Mouse (Mus musculus): ENCODE data around the gene Syngr2. TPM values are rescaled to one million over a fixed set of nuclear protein-coding genes. Genes with fewer than 3 reads are reported as not detected.
"Not testable (repeated sequence)": the region's sequence is repeated elsewhere in the genome, so short reads cannot be mapped to it uniquely, and the experiment has no call there.

Syngr2 gene
- polyA plus RNA-seq, 1 experiment from 2014 or later = 65.9 TPM

GRCm38 (mm10) chr11:117810401-117811046 is 1.1 kb downstream of the Syngr2 start:
- peak; percentile 90 for DNase-seq
- 1% methylated on average over 21 of the region's 21 CpGs for WGBS
- H3K9ac ChIP-seq = peak overlapping the region; percentile 69
- peaks cover 37% of the 10 kb centered on the region for H3K36me3 ChIP-seq (ENCODE audit: insufficient read depth)
- peak; percentile 77 for TF ChIP-seq CTCF (IDR thresholded peaks at IDR 0.05; ENCODE audit: low read depth)
- H3K4me3 ChIP-seq (ENCODE audit: low read depth, low read length) = peak overlapping the region; percentile 86
- peak; percentile 79 for ATAC-seq (ENCODE audit: insufficient read depth)
- H3K9me3 ChIP-seq (ENCODE audit: low read depth, low read length) = no peaks in the 10 kb centered on the region
- H3K4me2 ChIP-seq = peak overlapping the region; percentile 99
- no peaks in the 10 kb centered on the region for H3K27me3 ChIP-seq (ENCODE audit: insufficient read depth, low read length)
- H3K4me1 ChIP-seq (ENCODE audit: insufficient read depth) = peaks cover 9% of the 10 kb centered on the region; the same call in 1 of the 2 replicates
- H3K27ac ChIP-seq (ENCODE audit: low read depth) = peak overlapping the region; percentile 59

GRCm38 (mm10) chr11:117813867-117814266 is 4.4 kb downstream of the Syngr2 start:
- H3K9ac ChIP-seq = no peak overlapping the region
- no peak overlapping the region for H3K27ac ChIP-seq (ENCODE audit: low read depth)
- DNase-seq (no peak), ATAC-seq (ENCODE audit: insufficient read depth) (no peak)
- 53% methylated on average over 5 of the region's 5 CpGs for WGBS
- H3K9me3 ChIP-seq (ENCODE audit: low read depth, low read length) = no peaks in the 10 kb centered on the region
- peaks cover 9% of the 10 kb centered on the region; the same call in 1 of the 2 replicates for H3K4me1 ChIP-seq (ENCODE audit: insufficient read depth)
- no peak for TF ChIP-seq CTCF (IDR thresholded peaks at IDR 0.05; ENCODE audit: low read depth)
- peaks cover 69% of the 10 kb centered on the region for H3K36me3 ChIP-seq (ENCODE audit: insufficient read depth)
- no peak overlapping the region for H3K4me3 ChIP-seq (ENCODE audit: low read depth, low read length)
- no peak overlapping the region for H3K4me2 ChIP-seq
- no peaks in the 10 kb centered on the region for H3K27me3 ChIP-seq (ENCODE audit: insufficient read depth, low read length)

- Histone ChIP-seq H3K4me2 (no peak overlapping the region), H3K9me3 (ENCODE audit: low read depth, low read length) (no peaks in the 10 kb centered on the region), H3K4me3 (ENCODE audit: low read depth, low read length) (no peak overlapping the region), H3K36me3 (ENCODE audit: insufficient read depth) (peaks cover 78% of the 10 kb centered on the region), H3K27ac (ENCODE audit: low read depth) (no peak overlapping the region), H3K27me3 (ENCODE audit: insufficient read depth, low read length) (no peaks in the 10 kb centered on the region), H3K9ac (no peak overlapping the region), H3K4me1 (ENCODE audit: insufficient read depth) (peaks cover 5% of the 10 kb centered on the region; the same call in 1 of the 2 replicates)
- TF ChIP-seq CTCF (IDR thresholded peaks at IDR 0.05; ENCODE audit: low read depth) = no peak
- ATAC-seq (ENCODE audit: insufficient read depth) (no peak), DNase-seq (no peak)
- 88% methylated on average over 6 of the region's 6 CpGs for WGBS
Observed at GRCm38 (mm10) chr11:117814704-117815366, 5.4 kb downstream of the Syngr2 start.

GRCm38 (mm10) chr11:117815850-117816249 is 6.4 kb downstream of the Syngr2 start:
- not testable (repeated sequence) for DNase-seq; H3K27ac ChIP-seq (ENCODE audit: low read depth); H3K27me3 ChIP-seq (ENCODE audit: insufficient read depth, low read length); ATAC-seq (ENCODE audit: insufficient read depth); H3K4me1 ChIP-seq (ENCODE audit: insufficient read depth); H3K9ac ChIP-seq; H3K4me2 ChIP-seq; H3K4me3 ChIP-seq (ENCODE audit: low read depth, low read length); H3K9me3 ChIP-seq (ENCODE audit: low read depth, low read length)
- H3K36me3 ChIP-seq (ENCODE audit: insufficient read depth) = peaks cover 88% of the 10 kb centered on the region
- WGBS = 53% methylated on average over 9 of the region's 9 CpGs

DNA sequence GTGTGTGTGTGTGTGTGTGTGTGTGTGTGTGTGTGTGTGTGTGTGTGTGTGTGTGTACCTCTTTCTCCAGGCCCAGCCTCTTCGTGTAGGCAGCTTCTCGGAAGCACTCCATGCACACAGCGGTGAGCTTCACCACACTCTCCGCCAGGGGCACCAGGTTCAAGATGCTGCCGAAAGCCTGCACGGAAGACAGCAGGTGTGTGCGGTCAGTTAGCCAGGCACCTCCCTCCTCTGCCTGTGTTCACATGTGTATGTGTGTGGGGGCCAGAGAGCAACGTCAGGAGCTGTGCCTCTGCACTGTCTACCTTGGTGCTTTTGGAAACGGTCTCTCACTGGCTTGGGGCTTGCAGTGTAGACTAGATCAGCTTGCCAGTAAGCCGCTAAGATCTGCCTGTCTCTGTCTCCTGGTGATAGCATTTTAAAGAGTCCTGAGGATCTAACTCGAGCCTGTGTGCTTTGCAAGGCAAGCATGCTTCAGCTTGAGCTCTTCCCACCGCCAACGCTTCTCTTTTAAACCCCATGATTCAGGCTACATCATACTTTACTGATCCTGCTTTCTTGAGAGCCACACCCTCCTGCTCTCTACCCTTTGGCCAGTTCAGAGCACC is 7.0 kb downstream of the Syngr2 start:
- no peak for TF ChIP-seq CTCF (IDR thresholded peaks at IDR 0.05; ENCODE audit: low read depth)
- H3K4me3 ChIP-seq (ENCODE audit: low read depth, low read length) = no peak overlapping the region
- H3K27me3 ChIP-seq (ENCODE audit: insufficient read depth, low read length) = no peaks in the 10 kb centered on the region
- H3K4me2 ChIP-seq = no peak overlapping the region
- WGBS = 83% methylated on average over 13 of the region's 13 CpGs
- H3K9me3 ChIP-seq (ENCODE audit: low read depth, low read length) = no peaks in the 10 kb centered on the region
- 0 out of 2 replicates have a peak, but pooled peaks have one; percentile 6 for ATAC-seq (ENCODE audit: insufficient read depth)
- H3K9ac ChIP-seq = no peak overlapping the region
- H3K36me3 ChIP-seq (ENCODE audit: insufficient read depth) = peaks cover 95% of the 10 kb centered on the region
- no peak overlapping the region for H3K27ac ChIP-seq (ENCODE audit: low read depth)
- no peaks in the 10 kb centered on the region for H3K4me1 ChIP-seq (ENCODE audit: insufficient read depth)
- DNase-seq = no peak

DNA sequence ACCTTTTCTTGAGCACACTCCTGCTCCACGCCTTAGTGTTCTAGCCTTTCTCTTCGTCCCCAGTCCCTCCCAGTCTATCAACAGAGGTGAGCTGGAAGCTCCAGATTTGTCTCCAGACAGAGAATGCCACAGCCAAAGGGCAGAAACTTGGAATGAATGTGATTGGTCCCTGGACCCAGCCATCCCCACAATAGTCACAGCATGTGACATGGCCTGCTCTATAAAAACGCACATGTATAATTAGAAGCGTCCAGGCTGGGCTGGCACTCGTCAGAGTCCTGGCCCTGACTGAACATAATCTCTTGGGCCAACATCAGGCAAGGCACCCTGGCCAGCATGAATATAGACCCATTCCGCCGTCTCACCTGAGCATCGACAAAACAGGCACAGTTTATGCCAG is 9.6 kb downstream of the Syngr2 start:
- H3K4me2 ChIP-seq = no peak overlapping the region
- 84% methylated on average over 8 of the region's 8 CpGs for WGBS
- H3K4me3 ChIP-seq (ENCODE audit: low read depth, low read length) = no peak overlapping the region
- H3K27ac ChIP-seq (ENCODE audit: low read depth) = no peak overlapping the region; the same call in 1 of the 2 replicates
- H3K4me1 ChIP-seq (ENCODE audit: insufficient read depth) = peaks cover 2% of the 10 kb centered on the region; the same call in 1 of the 2 replicates
- DNase-seq (no peak), ATAC-seq (ENCODE audit: insufficient read depth) (no peak)
- no peak for TF ChIP-seq CTCF (IDR thresholded peaks at IDR 0.05; ENCODE audit: low read depth)
- no peak overlapping the region for H3K9ac ChIP-seq
- H3K36me3 ChIP-seq (ENCODE audit: insufficient read depth) = peaks cover 93% of the 10 kb centered on the region
- no peaks in the 10 kb centered on the region for H3K27me3 ChIP-seq (ENCODE audit: insufficient read depth, low read length)
- no peaks in the 10 kb centered on the region for H3K9me3 ChIP-seq (ENCODE audit: low read depth, low read length)

GRCm38 (mm10) chr11:117820173-117820572 is 10.7 kb downstream of the Syngr2 start:
- Histone ChIP-seq H3K4me1 (ENCODE audit: insufficient read depth) (peaks cover 5% of the 10 kb centered on the region; the same call in 1 of the 2 replicates), H3K27ac (ENCODE audit: low read depth) (no peak overlapping the region), H3K9me3 (ENCODE audit: low read depth, low read length) (no peaks in the 10 kb centered on the region), H3K9ac (no peak overlapping the region), H3K27me3 (ENCODE audit: insufficient read depth, low read length) (no peaks in the 10 kb centered on the region), H3K4me3 (ENCODE audit: low read depth, low read length) (no peak overlapping the region), H3K36me3 (ENCODE audit: insufficient read depth) (peaks cover 82% of the 10 kb centered on the region), H3K4me2 (no peak overlapping the region)
- DNase-seq = no peak
- 88% methylated on average over 7 of the region's 7 CpGs for WGBS
- TF ChIP-seq CTCF (IDR thresholded peaks at IDR 0.05; ENCODE audit: low read depth) = no peak
- no peak for ATAC-seq (ENCODE audit: insufficient read depth)

All from lung, embryonic 14.5 days (tissue).